Mouse (Mus musculus): ENCODE results near the gene Lmf1. TPM values are rescaled to one million over a fixed set of nuclear protein-coding genes. Genes with fewer than 3 reads are reported as not detected.

Gene Lmf1
- total and polyA plus RNA-seq, 2 experiments from 2014 or later: 17.8 to 28.1 TPM

- no peak overlapping the region for H3K4me3 ChIP-seq (ENCODE audit: low read depth, low read length)
- no peak for TF ChIP-seq CTCF (IDR thresholded peaks at IDR 0.05; ENCODE audit: low read depth)
- no peaks in the 10 kb centered on the region for H3K36me3 ChIP-seq (ENCODE audit: insufficient read depth)
- no peak overlapping the region for H3K9ac ChIP-seq
- no peaks in the 10 kb centered on the region for H3K27me3 ChIP-seq (ENCODE audit: insufficient read depth, low read length)
- H3K9me3 ChIP-seq (ENCODE audit: low read length): no peaks in the 10 kb centered on the region
- no peak overlapping the region for H3K4me2 ChIP-seq (ENCODE audit: low read depth)
- no peak overlapping the region for H3K27ac ChIP-seq (ENCODE audit: low read depth, low read length)
- DNase-seq: no peak
- WGBS: 76% methylated on average over 4 of the region's 4 CpGs
- H3K4me1 ChIP-seq (ENCODE audit: insufficient read depth): no peaks in the 10 kb centered on the region
- ATAC-seq: no peak
Observed at GRCm38 (mm10) chr17:25688922-25689321, 110.0 kb downstream of the Lmf1 start.

DNA sequence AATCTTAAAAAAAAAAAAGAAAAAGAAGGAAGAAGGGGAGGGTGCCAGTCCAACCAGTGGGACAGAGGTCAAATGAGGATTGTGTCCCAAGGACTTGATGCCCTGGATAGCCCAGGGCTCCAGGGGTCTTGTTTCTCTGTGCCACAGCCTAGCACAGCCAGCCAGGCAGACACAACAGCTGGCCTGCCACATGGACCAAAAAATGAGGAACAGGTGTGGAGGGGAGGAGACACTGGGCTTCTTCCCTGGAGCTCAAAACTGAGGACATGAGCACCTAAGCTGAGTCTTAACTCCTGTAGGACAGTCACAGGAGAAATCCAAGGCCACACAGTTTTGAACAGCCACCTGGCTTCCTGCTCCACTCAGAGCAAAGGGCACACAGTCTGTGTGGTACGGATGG, 117.4 kb downstream of the Lmf1 start:
- 60% methylated on average over 1 of the region's 1 CpGs for WGBS
- Histone ChIP-seq H3K9me3 (ENCODE audit: low read length) (no peaks in the 10 kb centered on the region), H3K4me3 (ENCODE audit: low read depth, low read length) (no peak overlapping the region), H3K36me3 (ENCODE audit: insufficient read depth) (no peaks in the 10 kb centered on the region), H3K27me3 (ENCODE audit: insufficient read depth, low read length) (no peaks in the 10 kb centered on the region), H3K4me2 (ENCODE audit: low read depth) (no peak overlapping the region), H3K4me1 (ENCODE audit: insufficient read depth) (no peaks in the 10 kb centered on the region), H3K9ac (no peak overlapping the region), H3K27ac (ENCODE audit: low read depth, low read length) (no peak overlapping the region)
- ATAC-seq (no peak), DNase-seq (no peak)
- no peak for TF ChIP-seq CTCF (IDR thresholded peaks at IDR 0.05; ENCODE audit: low read depth)

- 11% methylated on average over 7 of the region's 7 CpGs for WGBS
- Histone ChIP-seq H3K27me3 (ENCODE audit: insufficient read depth, low read length) (no peaks in the 10 kb centered on the region; the same call in 1 of the 2 replicates), H3K4me1 (ENCODE audit: insufficient read depth) (no peaks in the 10 kb centered on the region), H3K4me2 (ENCODE audit: low read depth) (no peak overlapping the region), H3K36me3 (ENCODE audit: insufficient read depth) (no peaks in the 10 kb centered on the region), H3K4me3 (ENCODE audit: low read depth, low read length) (no peak overlapping the region), H3K27ac (ENCODE audit: low read depth, low read length) (no peak overlapping the region), H3K9me3 (ENCODE audit: low read length) (no peaks in the 10 kb centered on the region), H3K9ac (no peak overlapping the region)
- peak; percentile 96 for TF ChIP-seq CTCF (IDR thresholded peaks at IDR 0.05; ENCODE audit: low read depth)
- ATAC-seq (peak; percentile 77), DNase-seq (peak; percentile 91)
Observed at GRCm38 (mm10) chr17:25698446-25698845, 119.6 kb downstream of the Lmf1 start.

- TF ChIP-seq CTCF (IDR thresholded peaks at IDR 0.05; ENCODE audit: low read depth): peak; percentile 50
- H3K27me3 ChIP-seq (ENCODE audit: insufficient read depth, low read length): no peaks in the 10 kb centered on the region; the same call in 1 of the 2 replicates
- DNase-seq: no peak
- no peak overlapping the region for H3K4me3 ChIP-seq (ENCODE audit: low read depth, low read length)
- H3K4me2 ChIP-seq (ENCODE audit: low read depth): no peak overlapping the region
- H3K9me3 ChIP-seq (ENCODE audit: low read length): no peaks in the 10 kb centered on the region
- H3K9ac ChIP-seq: no peak overlapping the region
- no peak overlapping the region for H3K27ac ChIP-seq (ENCODE audit: low read depth, low read length)
- no peaks in the 10 kb centered on the region for H3K36me3 ChIP-seq (ENCODE audit: insufficient read depth)
- WGBS: 61% methylated on average over 9 of the region's 9 CpGs
- no peaks in the 10 kb centered on the region for H3K4me1 ChIP-seq (ENCODE audit: insufficient read depth)
- ATAC-seq: no peak
Observed at GRCm38 (mm10) chr17:25700863-25701496, 122.1 kb downstream of the Lmf1 start.

DNA sequence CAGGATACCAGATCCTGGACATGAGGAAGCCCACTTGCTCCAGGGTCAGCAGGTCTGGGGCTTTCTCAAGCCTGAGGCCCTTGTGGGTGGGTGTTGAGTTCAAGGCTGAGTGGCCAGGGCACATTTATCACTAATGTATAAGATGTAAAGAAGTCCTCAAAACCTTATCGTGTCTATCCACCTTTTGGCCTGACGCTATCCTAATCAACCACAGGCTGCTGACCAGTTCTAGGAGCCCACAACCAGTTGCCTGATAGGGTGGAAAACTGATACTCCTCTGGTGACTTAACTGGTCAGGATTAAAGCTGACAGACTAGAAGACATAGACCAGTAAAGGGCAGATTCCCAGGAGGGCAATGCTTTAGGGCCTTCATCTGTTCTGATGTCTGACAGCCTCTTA, 131.1 kb downstream of the Lmf1 start:
- no peak for TF ChIP-seq CTCF (IDR thresholded peaks at IDR 0.05; ENCODE audit: low read depth)
- Histone ChIP-seq H3K27ac (ENCODE audit: low read depth, low read length) (no peak overlapping the region), H3K27me3 (ENCODE audit: insufficient read depth, low read length) (no peaks in the 10 kb centered on the region), H3K4me2 (ENCODE audit: low read depth) (no peak overlapping the region), H3K36me3 (ENCODE audit: insufficient read depth) (no peaks in the 10 kb centered on the region), H3K9ac (no peak overlapping the region), H3K4me1 (ENCODE audit: insufficient read depth) (no peaks in the 10 kb centered on the region), H3K9me3 (ENCODE audit: low read length) (no peaks in the 10 kb centered on the region), H3K4me3 (ENCODE audit: low read depth, low read length) (no peak overlapping the region)
- 91% methylated on average over 2 of the region's 2 CpGs for WGBS
- ATAC-seq (no peak), DNase-seq (no peak)

DNA sequence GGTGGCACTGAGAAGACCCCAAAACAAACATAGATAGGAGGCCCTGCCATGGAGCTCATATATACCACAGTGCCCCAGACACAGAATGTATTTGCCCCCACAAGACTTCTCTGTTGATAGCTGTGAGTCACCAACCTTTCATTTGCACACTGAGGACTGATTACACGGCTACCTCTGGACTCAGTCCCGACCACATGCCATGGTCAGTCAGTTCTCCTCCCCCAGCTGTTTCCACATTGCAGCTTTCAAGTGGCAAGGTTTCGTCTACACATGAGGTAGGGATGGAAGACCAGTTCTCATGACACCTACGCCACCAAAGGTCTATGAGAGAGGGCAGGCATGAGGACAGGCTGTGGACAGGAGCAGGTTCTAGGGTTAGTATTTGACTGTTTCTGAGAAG, 132.3 kb downstream of the Lmf1 start:
- 84% methylated on average over 4 of the region's 4 CpGs for WGBS
- DNase-seq: no peak
- no peak overlapping the region for H3K27ac ChIP-seq (ENCODE audit: low read depth, low read length)
- no peaks in the 10 kb centered on the region for H3K4me1 ChIP-seq (ENCODE audit: insufficient read depth)
- no peak overlapping the region for H3K9ac ChIP-seq
- peaks cover 1% of the 10 kb centered on the region for H3K27me3 ChIP-seq (ENCODE audit: insufficient read depth, low read length)
- H3K4me2 ChIP-seq (ENCODE audit: low read depth): no peak overlapping the region
- H3K9me3 ChIP-seq (ENCODE audit: low read length): no peaks in the 10 kb centered on the region
- H3K4me3 ChIP-seq (ENCODE audit: low read depth, low read length): no peak overlapping the region
- no peaks in the 10 kb centered on the region for H3K36me3 ChIP-seq (ENCODE audit: insufficient read depth)
- ATAC-seq: no peak
- TF ChIP-seq CTCF (IDR thresholded peaks at IDR 0.05; ENCODE audit: low read depth): no peak

Other genes starting within 250 kb of the Lmf1 start
- not detected in 2 replicates for gene Tpsab1, start 233.5 kb upstream of the Lmf1 start, total RNA-seq (2014; rRNA removed)
- gene Tpsab1, start 233.5 kb upstream of the Lmf1 start, polyA plus RNA-seq (2015; fragmentation: Nextera tagmentation; extraction: Ambion mirVana): 0.13 TPM in 1 of 2 replicates, not detected in the other
- 0.33 and 1.4 TPM in 2 replicates for gene Tpsb2, start 212.8 kb upstream of the Lmf1 start, total RNA-seq (2014; rRNA removed)
- gene Tpsb2, start 212.8 kb upstream of the Lmf1 start, polyA plus RNA-seq (2015; fragmentation: Nextera tagmentation; extraction: Ambion mirVana): 3.8 and 4.2 TPM in 2 replicates
- gene Tpsg1, start 209.8 kb upstream of the Lmf1 start, total RNA-seq (2014; rRNA removed): not detected in 2 replicates
- 0.92 and 1.2 TPM in 2 replicates for gene Tpsg1, start 209.8 kb upstream of the Lmf1 start, polyA plus RNA-seq (2015; fragmentation: Nextera tagmentation; extraction: Ambion mirVana)
- 101 and 149 TPM in 2 replicates for gene Cacna1h, start 145.3 kb upstream of the Lmf1 start, total RNA-seq (2014; rRNA removed)
- gene Cacna1h, start 145.3 kb upstream of the Lmf1 start, polyA plus RNA-seq (2015; fragmentation: Nextera tagmentation; extraction: Ambion mirVana): 6.2 and 8.1 TPM in 2 replicates
- 3.3 and 4.8 TPM in 2 replicates for gene Tekt4, start 124.5 kb upstream of the Lmf1 start, total RNA-seq (2014; rRNA removed)
- gene Tekt4, start 124.5 kb upstream of the Lmf1 start, polyA plus RNA-seq (2015; fragmentation: Nextera tagmentation; extraction: Ambion mirVana): 2.5 and 2.9 TPM in 2 replicates
- 1.0 and 2.0 TPM in 2 replicates for gene Sstr5, start 81.8 kb upstream of the Lmf1 start, total RNA-seq (2014; rRNA removed)
- 0.64 and 0.94 TPM in 2 replicates for gene Sstr5, start 81.8 kb upstream of the Lmf1 start, polyA plus RNA-seq (2015; fragmentation: Nextera tagmentation; extraction: Ambion mirVana)
- gene Sox8, start 8.4 kb upstream of the Lmf1 start, total RNA-seq (2014; rRNA removed): 26.6 and 27.4 TPM in 2 replicates
- 20.8 and 22.6 TPM in 2 replicates for gene Sox8, start 8.4 kb upstream of the Lmf1 start, polyA plus RNA-seq (2015; fragmentation: Nextera tagmentation; extraction: Ambion mirVana)
- 8.2 and 23.2 TPM in 2 replicates for gene Gng13, start 138.1 kb downstream of the Lmf1 start, total RNA-seq (2014; rRNA removed)
- 17.0 and 24.5 TPM in 2 replicates for gene Gng13, start 138.1 kb downstream of the Lmf1 start, polyA plus RNA-seq (2015; fragmentation: Nextera tagmentation; extraction: Ambion mirVana)
- 2.2 and 3.7 TPM in 2 replicates for gene Chtf18, start 148.3 kb downstream of the Lmf1 start, total RNA-seq (2014; rRNA removed)
- 2.3 and 3.3 TPM in 2 replicates for gene Chtf18, start 148.3 kb downstream of the Lmf1 start, polyA plus RNA-seq (2015; fragmentation: Nextera tagmentation; extraction: Ambion mirVana)
- gene Rpusd1, start 148.6 kb downstream of the Lmf1 start, total RNA-seq (2014; rRNA removed): 6.5 and 8.0 TPM in 2 replicates
- gene Rpusd1, start 148.6 kb downstream of the Lmf1 start, polyA plus RNA-seq (2015; fragmentation: Nextera tagmentation; extraction: Ambion mirVana): 30.0 and 30.7 TPM in 2 replicates
- gene Mslnl, start 157.0 kb downstream of the Lmf1 start, total RNA-seq (2014; rRNA removed): 0.10 TPM in 1 of 2 replicates, not detected in the other
- not detected in 2 replicates for gene Mslnl, start 157.0 kb downstream of the Lmf1 start, polyA plus RNA-seq (2015; fragmentation: Nextera tagmentation; extraction: Ambion mirVana)
- gene Msln, start 175.3 kb downstream of the Lmf1 start, total RNA-seq (2014; rRNA removed): 2.1 and 4.0 TPM in 2 replicates
- gene Msln, start 175.3 kb downstream of the Lmf1 start, polyA plus RNA-seq (2015; fragmentation: Nextera tagmentation; extraction: Ambion mirVana): 0.97 and 1.3 TPM in 2 replicates
- gene Narfl, start 194.7 kb downstream of the Lmf1 start, total RNA-seq (2014; rRNA removed): 31.0 and 35.0 TPM in 2 replicates
- 30.4 and 30.8 TPM in 2 replicates for gene Narfl, start 194.7 kb downstream of the Lmf1 start, polyA plus RNA-seq (2015; fragmentation: Nextera tagmentation; extraction: Ambion mirVana)
- 118 and 141 TPM in 2 replicates for gene Haghl, start 206.6 kb downstream of the Lmf1 start, total RNA-seq (2014; rRNA removed)
- gene Haghl, start 206.6 kb downstream of the Lmf1 start, polyA plus RNA-seq (2015; fragmentation: Nextera tagmentation; extraction: Ambion mirVana): 139 and 154 TPM in 2 replicates
- gene Ccdc78, start 207.5 kb downstream of the Lmf1 start, total RNA-seq (2014; rRNA removed): 0.31 TPM in 1 of 2 replicates, not detected in the other
- gene Ccdc78, start 207.5 kb downstream of the Lmf1 start, polyA plus RNA-seq (2015; fragmentation: Nextera tagmentation; extraction: Ambion mirVana): 0.36 and 0.45 TPM in 2 replicates
- 82.5 and 84.2 TPM in 2 replicates for gene Fam173a, start 213.8 kb downstream of the Lmf1 start, total RNA-seq (2014; rRNA removed)
- 76.0 and 78.3 TPM in 2 replicates for gene Fam173a, start 213.8 kb downstream of the Lmf1 start, polyA plus RNA-seq (2015; fragmentation: Nextera tagmentation; extraction: Ambion mirVana)
- 0.31 TPM in 1 of 2 replicates, not detected in the other for gene AC134908.4, start 216.6 kb downstream of the Lmf1 start, total RNA-seq (2014; rRNA removed)
- gene AC134908.4, start 216.6 kb downstream of the Lmf1 start, polyA plus RNA-seq (2015; fragmentation: Nextera tagmentation; extraction: Ambion mirVana): 1.1 TPM in 1 of 2 replicates, not detected in the other
- 136 and 148 TPM in 2 replicates for gene Metrn, start 218.1 kb downstream of the Lmf1 start, total RNA-seq (2014; rRNA removed)
- 56.9 and 59.3 TPM in 2 replicates for gene Metrn, start 218.1 kb downstream of the Lmf1 start, polyA plus RNA-seq (2015; fragmentation: Nextera tagmentation; extraction: Ambion mirVana)
- 97.6 and 133 TPM in 2 replicates for gene Fbxl16, start 230.0 kb downstream of the Lmf1 start, total RNA-seq (2014; rRNA removed)
- gene Fbxl16, start 230.0 kb downstream of the Lmf1 start, polyA plus RNA-seq (2015; fragmentation: Nextera tagmentation; extraction: Ambion mirVana): 27.1 and 58.7 TPM in 2 replicates
- 36.5 and 37.5 TPM in 2 replicates for gene Wdr24, start 244.5 kb downstream of the Lmf1 start, total RNA-seq (2014; rRNA removed)
- gene Wdr24, start 244.5 kb downstream of the Lmf1 start, polyA plus RNA-seq (2015; fragmentation: Nextera tagmentation; extraction: Ambion mirVana): 23.2 and 24.5 TPM in 2 replicates
- 44.3 and 52.2 TPM in 2 replicates for gene Jmjd8, start 249.8 kb downstream of the Lmf1 start, total RNA-seq (2014; rRNA removed)
- gene Jmjd8, start 249.8 kb downstream of the Lmf1 start, polyA plus RNA-seq (2015; fragmentation: Nextera tagmentation; extraction: Ambion mirVana): 46.7 and 49.5 TPM in 2 replicates